Mouse (Mus musculus): ENCODE measurements around the gene Kif21a. TPM values are rescaled to one million over a fixed set of nuclear protein-coding genes. Genes with fewer than 3 reads are reported as not detected.

Gene Kif21a
- 42.1 and 54.4 TPM in 2 replicates for total RNA-seq (2014; rRNA removed)
- 29.3 and 31.2 TPM in 2 replicates for polyA plus RNA-seq (2015; fragmentation: Nextera tagmentation; extraction: Ambion mirVana)

DNA sequence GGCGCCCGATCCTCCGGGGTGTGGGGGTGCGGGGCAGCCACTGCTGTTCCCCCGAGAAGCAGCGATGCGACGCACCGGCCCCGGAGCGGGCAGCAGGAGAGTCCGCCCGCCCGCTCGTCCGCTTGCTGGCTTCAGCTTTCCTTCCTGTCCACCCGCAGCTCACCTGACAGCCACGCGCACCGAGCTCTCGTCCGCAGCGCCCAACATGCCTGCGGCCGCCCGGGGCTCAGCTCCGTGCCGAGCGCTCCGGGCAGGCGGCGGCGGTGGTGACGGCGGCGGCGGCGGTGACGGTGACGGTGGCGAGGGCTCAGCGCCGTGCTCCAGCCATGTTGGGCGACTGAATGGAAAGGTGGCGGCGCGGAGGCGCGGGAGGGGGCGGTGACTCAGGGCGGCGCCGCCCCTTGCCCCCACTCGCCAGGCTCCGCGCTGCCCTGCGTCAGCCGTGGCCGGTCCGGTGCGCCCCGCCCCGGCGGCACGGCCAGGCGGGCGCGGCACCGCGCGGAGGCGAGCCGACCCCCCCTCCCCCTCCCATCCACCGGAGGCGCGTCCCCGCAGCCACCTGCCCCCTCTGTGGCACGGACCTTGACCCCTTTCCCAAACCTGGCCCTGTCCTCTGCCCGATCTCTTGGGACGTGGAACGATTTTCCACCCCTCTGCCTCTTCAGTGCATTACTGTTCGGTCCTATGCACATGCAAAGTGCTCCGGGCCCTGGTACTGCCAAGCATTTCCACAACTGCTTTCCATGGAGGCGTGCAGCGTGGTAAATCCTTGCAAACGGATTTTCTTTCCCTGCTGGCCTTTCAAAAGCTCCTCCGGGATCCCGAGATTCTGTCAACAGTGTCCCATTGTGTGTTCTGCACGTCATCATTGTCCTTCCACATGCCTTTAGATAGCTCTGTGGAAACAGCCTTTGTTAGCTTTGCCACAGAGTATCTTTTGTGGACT, at the start of gene Kif21a:
Kif21a (minus strand) TSS at position 453 of the 946 bp plus-strand sequence.
- Histone ChIP-seq H3K4me1 (ENCODE audit: insufficient read depth, low read length) (0 out of 2 replicates have a peak, but pooled peaks cover 3% of the 10 kb centered on the region), H3K4me3 (ENCODE audit: low read length) (peak within 1 kb of the TSS; percentile 87), H3K9ac (replicated peaks; ENCODE audit: low read length) (peak within 1 kb of the TSS; percentile 92), H3K9me3 (ENCODE audit: low read length) (no peaks in the 10 kb centered on the region), H3K36me3 (ENCODE audit: insufficient read depth, low read length) (no peaks in the 10 kb centered on the region), H3K4me2 (ENCODE audit: low read depth, low read length) (peak within 1 kb of the TSS; percentile 82), H3K27me3 (ENCODE audit: insufficient read depth, low read length) (no peaks in the 10 kb centered on the region), H3K27ac (peak within 1 kb of the TSS; percentile 98)
- peak; percentile 95 for ATAC-seq
- TF ChIP-seq CTCF (IDR thresholded peaks at IDR 0.05; ENCODE audit: low read depth): no peak
- under 1% methylated on average over 67 of the region's 89 CpGs for WGBS
- DNase-seq (ENCODE audit: low spot score): peak; percentile 92

GRCm38 (mm10) chr15:91096606-91097005, 46.9 kb upstream of the Kif21a start:
- no peak overlapping the region for H3K9ac ChIP-seq (replicated peaks; ENCODE audit: low read length)
- DNase-seq (ENCODE audit: low spot score): no peak
- no peak for ATAC-seq
- no peaks in the 10 kb centered on the region for H3K4me1 ChIP-seq (ENCODE audit: insufficient read depth, low read length)
- TF ChIP-seq CTCF (IDR thresholded peaks at IDR 0.05; ENCODE audit: low read depth): no peak
- WGBS: 81% methylated on average over 6 of the region's 6 CpGs
- H3K27me3 ChIP-seq (ENCODE audit: insufficient read depth, low read length): no peaks in the 10 kb centered on the region
- no peak overlapping the region for H3K27ac ChIP-seq
- H3K36me3 ChIP-seq (ENCODE audit: insufficient read depth, low read length): no peaks in the 10 kb centered on the region
- H3K4me3 ChIP-seq (ENCODE audit: low read length): no peak overlapping the region
- H3K9me3 ChIP-seq (ENCODE audit: low read length): no peaks in the 10 kb centered on the region
- H3K4me2 ChIP-seq (ENCODE audit: low read depth, low read length): no peak overlapping the region

DNA sequence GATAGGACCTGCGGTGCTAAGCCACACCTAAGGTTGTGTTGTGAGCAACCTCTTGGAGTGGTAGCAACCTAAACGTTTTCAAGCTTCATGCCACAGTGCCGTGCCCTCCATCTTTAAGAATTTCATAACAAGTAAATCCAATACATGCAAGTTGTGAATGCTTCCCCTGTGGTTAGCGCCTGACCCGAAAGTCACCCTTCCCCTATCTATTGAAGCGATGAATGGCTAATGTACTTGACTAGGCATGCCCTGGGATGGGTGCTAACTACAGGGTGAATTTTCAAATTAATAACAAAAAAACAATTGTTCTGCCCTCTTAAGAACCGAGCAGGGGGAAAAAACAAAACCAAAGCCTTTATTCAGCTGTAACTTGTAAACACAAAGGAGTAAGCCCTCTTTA, 39.7 kb upstream of the Kif21a start:
- no peaks in the 10 kb centered on the region for H3K4me1 ChIP-seq (ENCODE audit: insufficient read depth, low read length)
- no peak overlapping the region for H3K4me3 ChIP-seq (ENCODE audit: low read length)
- 56% methylated on average over 7 of the region's 7 CpGs for WGBS
- no peak for DNase-seq (ENCODE audit: low spot score)
- TF ChIP-seq CTCF (IDR thresholded peaks at IDR 0.05; ENCODE audit: low read depth): no peak
- H3K36me3 ChIP-seq (ENCODE audit: insufficient read depth, low read length): no peaks in the 10 kb centered on the region
- H3K4me2 ChIP-seq (ENCODE audit: low read depth, low read length): no peak overlapping the region
- H3K27ac ChIP-seq: no peak overlapping the region
- H3K27me3 ChIP-seq (ENCODE audit: insufficient read depth, low read length): no peaks in the 10 kb centered on the region
- no peak overlapping the region for H3K9ac ChIP-seq (replicated peaks; ENCODE audit: low read length)
- no peaks in the 10 kb centered on the region for H3K9me3 ChIP-seq (ENCODE audit: low read length)
- no peak for ATAC-seq

DNA sequence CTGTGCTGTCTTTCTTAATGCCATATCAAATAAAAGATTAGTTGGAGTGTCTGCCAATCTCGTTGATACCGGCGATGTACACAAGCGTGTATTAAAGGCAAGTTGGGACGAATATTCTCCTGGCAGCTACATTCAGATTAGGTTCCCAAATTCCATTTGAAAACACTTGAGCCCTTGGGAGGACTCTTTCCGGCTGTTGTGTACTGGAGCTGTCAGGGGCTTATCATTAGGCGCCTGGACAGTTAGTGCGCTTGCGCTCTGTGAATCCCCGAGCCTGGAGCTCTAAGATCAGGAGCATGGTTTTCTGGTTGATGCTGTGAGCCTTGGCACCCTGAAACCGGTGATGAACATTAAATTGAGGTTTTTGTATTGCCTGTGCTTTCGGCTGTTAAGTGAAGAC, 38.3 kb upstream of the Kif21a start:
- Histone ChIP-seq H3K4me2 (ENCODE audit: low read depth, low read length) (no peak overlapping the region), H3K4me1 (ENCODE audit: insufficient read depth, low read length) (no peaks in the 10 kb centered on the region), H3K9me3 (ENCODE audit: low read length) (no peaks in the 10 kb centered on the region), H3K9ac (replicated peaks; ENCODE audit: low read length) (no peak overlapping the region), H3K4me3 (ENCODE audit: low read length) (no peak overlapping the region), H3K27ac (no peak overlapping the region), H3K36me3 (ENCODE audit: insufficient read depth, low read length) (no peaks in the 10 kb centered on the region), H3K27me3 (ENCODE audit: insufficient read depth, low read length) (no peaks in the 10 kb centered on the region)
- WGBS: 87% methylated on average over 12 of the region's 12 CpGs
- TF ChIP-seq CTCF (IDR thresholded peaks at IDR 0.05; ENCODE audit: low read depth): no peak
- no peak for DNase-seq (ENCODE audit: low spot score)
- no peak for ATAC-seq

DNA sequence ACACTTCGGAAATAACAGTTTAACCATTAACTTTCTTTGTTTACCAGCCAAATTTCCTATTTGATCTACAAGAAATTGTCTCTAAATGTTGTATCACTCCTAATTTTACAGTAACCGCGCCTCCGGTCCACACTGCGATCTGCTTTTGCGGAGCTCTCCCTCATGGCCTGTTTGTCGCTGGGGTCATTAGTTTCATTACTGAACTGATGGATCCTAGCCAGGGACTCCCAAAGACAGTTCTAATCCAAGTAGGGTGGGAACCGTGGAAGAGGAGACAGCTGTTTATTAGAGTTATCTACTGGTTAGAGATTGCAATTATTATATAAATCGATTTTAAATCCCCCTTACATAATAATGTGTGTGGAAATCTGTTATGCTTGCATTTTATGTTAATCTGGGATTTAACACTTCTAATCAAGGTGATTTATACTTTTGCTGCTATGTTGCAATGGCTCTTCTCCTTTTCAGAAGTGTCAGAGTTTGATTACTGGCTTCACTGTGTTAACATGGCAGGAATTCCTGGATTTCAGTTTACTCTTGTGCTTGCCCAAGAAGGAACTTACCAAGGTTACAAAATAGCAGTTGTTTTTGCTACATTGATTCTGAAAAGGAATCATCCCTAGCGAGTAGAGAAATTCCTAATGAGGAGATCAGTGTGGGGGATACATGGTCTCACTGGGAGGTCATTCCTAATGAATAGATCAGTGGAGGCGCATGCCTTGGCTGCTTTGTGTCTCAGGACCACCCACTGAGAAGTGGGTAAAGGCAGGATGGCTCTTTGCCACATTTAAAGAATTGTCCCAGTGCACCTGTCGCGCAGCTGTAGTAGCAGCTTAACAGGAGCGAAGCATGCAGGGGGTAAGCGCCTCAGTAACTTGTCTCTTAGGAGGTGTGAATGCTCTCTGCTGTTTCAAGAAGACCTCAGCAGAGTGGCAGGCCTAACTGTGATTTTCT, 28.0 kb upstream of the Kif21a start:
- Histone ChIP-seq H3K36me3 (ENCODE audit: insufficient read depth, low read length) (no peaks in the 10 kb centered on the region), H3K9me3 (ENCODE audit: low read length) (no peaks in the 10 kb centered on the region), H3K27me3 (ENCODE audit: insufficient read depth, low read length) (no peaks in the 10 kb centered on the region), H3K4me3 (ENCODE audit: low read length) (no peak overlapping the region), H3K9ac (replicated peaks; ENCODE audit: low read length) (no peak overlapping the region), H3K27ac (no peak overlapping the region), H3K4me2 (ENCODE audit: low read depth, low read length) (no peak overlapping the region), H3K4me1 (ENCODE audit: insufficient read depth, low read length) (peaks cover 7% of the 10 kb centered on the region)
- ATAC-seq: no peak
- peak; percentile 44 for DNase-seq (ENCODE audit: low spot score)
- no peak for TF ChIP-seq CTCF (IDR thresholded peaks at IDR 0.05; ENCODE audit: low read depth)
- WGBS: 19% methylated on average over 15 of the region's 15 CpGs

DNA sequence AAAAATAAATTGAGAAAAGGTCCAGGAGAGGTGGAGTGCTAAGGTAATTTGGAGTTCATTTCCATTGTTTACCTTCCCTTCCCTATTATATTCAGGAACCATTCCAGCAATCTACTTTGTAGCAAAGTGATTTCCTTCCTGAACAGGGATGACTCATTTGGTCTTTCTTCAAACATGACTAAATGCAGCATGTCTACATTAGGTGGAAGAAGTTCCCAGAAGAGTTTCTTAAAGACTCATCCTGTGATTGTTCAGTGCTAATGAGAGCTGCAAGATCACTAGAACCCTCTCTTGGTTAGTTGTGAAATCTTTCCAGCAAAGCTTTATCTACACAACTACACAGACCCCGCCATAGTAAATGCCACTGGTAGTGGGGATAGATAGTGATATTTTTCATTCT, 22.7 kb upstream of the Kif21a start:
- Histone ChIP-seq H3K4me3 (ENCODE audit: low read length) (no peak overlapping the region), H3K4me1 (ENCODE audit: insufficient read depth, low read length) (no peaks in the 10 kb centered on the region; the same call in 1 of the 2 replicates), H3K4me2 (ENCODE audit: low read depth, low read length) (no peak overlapping the region), H3K9ac (replicated peaks; ENCODE audit: low read length) (no peak overlapping the region), H3K27me3 (ENCODE audit: insufficient read depth, low read length) (no peaks in the 10 kb centered on the region), H3K27ac (no peak overlapping the region), H3K36me3 (ENCODE audit: insufficient read depth, low read length) (no peaks in the 10 kb centered on the region), H3K9me3 (ENCODE audit: low read length) (no peaks in the 10 kb centered on the region)
- DNase-seq (ENCODE audit: low spot score) (no peak), ATAC-seq (no peak)
- TF ChIP-seq CTCF (IDR thresholded peaks at IDR 0.05; ENCODE audit: low read depth): no peak
- WGBS: 91% methylated on average over 1 of the region's 1 CpGs
